Mouse (Mus musculus): Measurements from ENCODE around the gene Xrcc5. TPM values are rescaled to one million over a fixed set of nuclear protein-coding genes. Genes with fewer than 3 reads are reported as not detected.

The Xrcc5 gene
- polyA plus RNA-seq (2015; fragmentation: Nextera tagmentation; extraction: Ambion mirVana) = 36.7 and 39.2 TPM in 2 replicates

GRCm38 (mm10) chr1:72307317-72307798, at the start of gene Xrcc5:
Gene Xrcc5 (plus strand): TSS chr1:72307421.
- under 1% methylated on average over 21 of the region's 21 CpGs for WGBS
- H3K27me3 ChIP-seq (replicated peaks) = no peaks in the 10 kb centered on the region
- ATAC-seq = peak; percentile 99
- H3K4me1 ChIP-seq (replicated peaks) = no peaks in the 10 kb centered on the region
- H3K27ac ChIP-seq = peak within 1 kb of the TSS; percentile 81
- peak within 1 kb of the TSS; percentile 58 for H3K4me3 ChIP-seq (replicated peaks)
- no peaks in the 10 kb centered on the region for H3K9me3 ChIP-seq
- peak within 1 kb of the TSS; percentile 59 for H3K9ac ChIP-seq
- no peaks in the 10 kb centered on the region for H3K36me3 ChIP-seq
- H3K4me2 ChIP-seq (replicated peaks) = peak within 1 kb of the TSS; percentile 69

GRCm38 (mm10) chr1:72263099-72263498, 44.1 kb upstream of the Xrcc5 start:
- H3K27me3 ChIP-seq (replicated peaks) = no peaks in the 10 kb centered on the region
- no peak for ATAC-seq
- no peaks in the 10 kb centered on the region for H3K36me3 ChIP-seq
- no peak overlapping the region for H3K27ac ChIP-seq
- H3K9ac ChIP-seq = no peak overlapping the region
- WGBS = 88% methylated on average over 3 of the region's 3 CpGs
- no peak overlapping the region for H3K4me2 ChIP-seq (replicated peaks)
- H3K4me3 ChIP-seq (replicated peaks) = no peak overlapping the region
- H3K4me1 ChIP-seq (replicated peaks) = no peaks in the 10 kb centered on the region
- no peaks in the 10 kb centered on the region for H3K9me3 ChIP-seq

GRCm38 (mm10) chr1:72278085-72278484, 29.1 kb upstream of the Xrcc5 start:
- H3K27me3 ChIP-seq (replicated peaks) = no peaks in the 10 kb centered on the region
- WGBS = 88% methylated on average over 3 of the region's 3 CpGs
- H3K36me3 ChIP-seq = peaks cover 9% of the 10 kb centered on the region; the same call in 1 of the 2 replicates
- no peaks in the 10 kb centered on the region for H3K9me3 ChIP-seq
- no peak overlapping the region for H3K4me3 ChIP-seq (replicated peaks)
- H3K4me2 ChIP-seq (replicated peaks) = no peak overlapping the region
- H3K9ac ChIP-seq = no peak overlapping the region
- H3K4me1 ChIP-seq (replicated peaks) = no peaks in the 10 kb centered on the region
- ATAC-seq = no peak
- H3K27ac ChIP-seq = no peak overlapping the region

DNA sequence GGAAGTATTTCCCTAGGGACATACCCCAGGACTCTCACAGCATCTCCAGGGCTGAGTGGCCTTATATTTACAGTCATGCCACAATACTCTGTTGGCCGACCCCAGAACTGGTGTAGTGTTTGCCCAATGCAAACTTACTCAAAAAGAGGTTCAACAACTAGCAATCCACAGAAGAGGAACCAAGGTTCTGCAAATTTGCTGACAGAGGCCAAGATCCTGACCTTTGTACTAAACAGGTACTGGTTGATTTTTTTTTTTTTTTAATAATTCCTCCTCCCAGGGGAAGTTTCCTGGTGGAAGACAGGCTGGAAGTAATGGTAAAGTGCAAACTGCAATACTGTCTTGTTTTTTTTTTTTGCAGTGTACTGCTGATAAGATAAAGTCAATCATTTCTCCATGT, 24.6 kb upstream of the Xrcc5 start:
- WGBS = 50% methylated on average over 1 of the region's 1 CpGs
- H3K4me3 ChIP-seq (replicated peaks) = no peak overlapping the region
- no peaks in the 10 kb centered on the region for H3K27me3 ChIP-seq (replicated peaks)
- 0 out of 2 replicates have a peak, but pooled peaks have one; percentile 9 for ATAC-seq
- no peak overlapping the region for H3K9ac ChIP-seq
- H3K36me3 ChIP-seq = no peaks in the 10 kb centered on the region
- H3K4me1 ChIP-seq (replicated peaks) = 0 out of 2 replicates have a peak, but pooled peaks cover 2% of the 10 kb centered on the region
- no peaks in the 10 kb centered on the region for H3K9me3 ChIP-seq
- H3K4me2 ChIP-seq (replicated peaks) = no peak overlapping the region; the same call in 1 of the 2 replicates
- H3K27ac ChIP-seq = no peak overlapping the region

DNA sequence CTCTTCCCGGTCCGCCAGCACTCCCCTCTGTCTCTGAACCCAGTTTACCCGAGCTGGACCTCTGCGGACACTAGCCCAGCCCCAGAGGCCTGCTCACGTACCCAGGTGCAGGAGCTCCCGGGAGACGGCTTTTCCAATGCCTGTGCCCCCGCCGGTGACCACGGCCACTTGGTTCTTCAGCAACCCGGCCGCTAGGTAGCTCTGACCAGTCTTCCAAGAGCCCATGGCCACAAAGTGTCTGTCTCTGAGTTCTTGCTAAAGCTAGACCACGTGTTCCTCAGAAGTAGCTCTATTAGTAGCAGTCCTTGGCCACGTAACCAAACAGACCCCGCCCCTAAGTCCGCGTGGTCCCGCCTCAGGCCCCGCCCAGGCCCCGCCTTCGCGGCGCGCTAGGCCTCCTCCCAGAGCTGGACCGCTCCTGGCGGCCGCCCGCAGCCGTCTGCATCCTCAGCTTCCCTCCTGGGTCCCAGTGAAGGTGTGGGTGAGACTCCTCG, 23.2 kb upstream of the Xrcc5 start, which contains the start of the genes Pecr and Tmem169:
TSS of gene Pecr (minus strand) at position 323 of the 494 bp plus-strand sequence.
TSS of gene Tmem169 (plus strand) at position 378 of the 494 bp plus-strand sequence.
- peak within 1 kb of the TSS; percentile 60 for H3K4me3 ChIP-seq (replicated peaks)
- WGBS = under 1% methylated on average over 30 of the region's 30 CpGs

DNA sequence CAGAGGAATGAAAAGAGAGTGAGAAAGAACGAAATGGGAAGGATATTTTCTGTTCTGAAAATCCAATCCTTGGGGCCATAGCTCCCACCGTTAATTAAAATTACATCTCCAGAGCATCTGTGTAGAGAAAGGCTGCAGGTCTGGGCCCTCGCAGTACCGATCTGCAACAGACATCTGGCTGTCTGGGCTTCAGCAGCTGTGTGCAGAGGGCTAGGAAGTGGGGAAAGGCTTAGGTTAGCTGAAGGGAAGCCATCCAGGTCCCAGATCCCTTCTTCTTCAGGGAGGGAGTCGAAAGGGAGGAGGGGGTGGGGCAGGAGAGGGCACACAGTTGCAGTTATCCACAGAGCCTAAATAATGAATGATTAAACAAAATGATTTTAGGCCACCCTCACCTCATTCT, 22.7 kb upstream of the Xrcc5 start:
- no peaks in the 10 kb centered on the region for H3K36me3 ChIP-seq
- no peaks in the 10 kb centered on the region for H3K9me3 ChIP-seq
- peak overlapping the region; percentile 60; the same call in 1 of the 2 replicates for H3K4me3 ChIP-seq (replicated peaks)
- 7% methylated on average over 5 of the region's 5 CpGs for WGBS
- 0 out of 2 replicates have a peak, but pooled peaks cover 2% of the 10 kb centered on the region for H3K4me1 ChIP-seq (replicated peaks)
- H3K27me3 ChIP-seq (replicated peaks) = no peaks in the 10 kb centered on the region
- peak overlapping the region; percentile 89 for H3K4me2 ChIP-seq (replicated peaks)
- H3K9ac ChIP-seq = 0 out of 2 replicates have a peak overlapping the region, but pooled peaks have one; percentile 70
- H3K27ac ChIP-seq = no peak overlapping the region
- ATAC-seq = peak; percentile 16; the same call in 1 of the 2 replicates

More for the DNA sequence above, 23.2 kb upstream of the Xrcc5 start, which contains the start of the genes Pecr and Tmem169:
- peak within 1 kb of the TSS; percentile 70 for H3K9ac ChIP-seq
- H3K27me3 ChIP-seq (replicated peaks) = no peaks in the 10 kb centered on the region
- peak; percentile 98 for ATAC-seq
- H3K4me1 ChIP-seq (replicated peaks) = 0 out of 2 replicates have a peak, but pooled peaks cover 2% of the 10 kb centered on the region
- H3K36me3 ChIP-seq = no peaks in the 10 kb centered on the region
- no peaks in the 10 kb centered on the region for H3K9me3 ChIP-seq
- peak within 1 kb of the TSS; percentile 89 for H3K4me2 ChIP-seq (replicated peaks)
- H3K27ac ChIP-seq = peak within 1 kb of the TSS; percentile 66

- WGBS = 51% methylated on average over 5 of the region's 5 CpGs
- H3K27ac ChIP-seq = no peak overlapping the region
These were observed 20.3 kb upstream of the Xrcc5 start for GRCm38 (mm10) chr1:72286904-72287303.

DNA sequence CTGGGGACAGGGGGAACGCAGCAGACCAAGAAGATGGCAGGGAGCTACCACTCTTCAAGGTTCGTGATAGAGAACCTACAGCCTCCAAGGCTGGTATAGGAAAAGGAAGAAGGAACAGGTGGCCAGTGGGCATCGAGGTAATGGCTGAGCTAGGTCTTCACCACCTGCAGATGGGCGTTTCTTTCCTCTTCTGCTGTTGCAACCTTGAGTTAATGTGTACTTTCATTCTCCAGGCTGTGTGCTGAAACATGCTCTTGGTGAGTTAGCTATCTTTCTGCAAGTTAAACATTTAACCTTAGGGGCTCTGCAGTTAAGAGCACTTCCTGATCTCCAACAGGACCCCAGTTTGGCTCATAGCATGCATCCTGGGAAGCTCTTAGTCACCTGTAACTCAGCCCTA, 19.3 kb upstream of the Xrcc5 start:
- 77% methylated on average over 4 of the region's 4 CpGs for WGBS
- no peak overlapping the region for H3K4me3 ChIP-seq (replicated peaks)
- H3K27me3 ChIP-seq (replicated peaks) = no peaks in the 10 kb centered on the region
- 0 out of 2 replicates have a peak, but pooled peaks cover 2% of the 10 kb centered on the region for H3K4me1 ChIP-seq (replicated peaks)
- H3K36me3 ChIP-seq = no peaks in the 10 kb centered on the region
- no peak overlapping the region for H3K9ac ChIP-seq
- H3K4me2 ChIP-seq (replicated peaks) = no peak overlapping the region
- peak; percentile 22; the same call in 1 of the 2 replicates for ATAC-seq
- H3K9me3 ChIP-seq = no peaks in the 10 kb centered on the region
- 0 out of 2 replicates have a peak overlapping the region, but pooled peaks have one; percentile 17 for H3K27ac ChIP-seq

More at GRCm38 (mm10) chr1:72286904-72287303, 20.3 kb upstream of the Xrcc5 start:
- Histone ChIP-seq H3K27me3 (replicated peaks) (no peaks in the 10 kb centered on the region), H3K36me3 (no peaks in the 10 kb centered on the region), H3K9ac (no peak overlapping the region), H3K9me3 (no peaks in the 10 kb centered on the region), H3K4me3 (replicated peaks) (no peak overlapping the region), H3K4me2 (replicated peaks) (no peak overlapping the region), H3K4me1 (replicated peaks) (0 out of 2 replicates have a peak, but pooled peaks cover 2% of the 10 kb centered on the region)
- no peak for ATAC-seq

GRCm38 (mm10) chr1:72288527-72289150, 18.6 kb upstream of the Xrcc5 start:
- Histone ChIP-seq H3K27ac (no peak overlapping the region), H3K9me3 (no peaks in the 10 kb centered on the region), H3K27me3 (replicated peaks) (no peaks in the 10 kb centered on the region), H3K36me3 (no peaks in the 10 kb centered on the region), H3K9ac (no peak overlapping the region), H3K4me3 (replicated peaks) (no peak overlapping the region), H3K4me1 (replicated peaks) (0 out of 2 replicates have a peak, but pooled peaks cover 2% of the 10 kb centered on the region), H3K4me2 (replicated peaks) (no peak overlapping the region)
- ATAC-seq = no peak
- WGBS = 88% methylated on average over 4 of the region's 4 CpGs

DNA sequence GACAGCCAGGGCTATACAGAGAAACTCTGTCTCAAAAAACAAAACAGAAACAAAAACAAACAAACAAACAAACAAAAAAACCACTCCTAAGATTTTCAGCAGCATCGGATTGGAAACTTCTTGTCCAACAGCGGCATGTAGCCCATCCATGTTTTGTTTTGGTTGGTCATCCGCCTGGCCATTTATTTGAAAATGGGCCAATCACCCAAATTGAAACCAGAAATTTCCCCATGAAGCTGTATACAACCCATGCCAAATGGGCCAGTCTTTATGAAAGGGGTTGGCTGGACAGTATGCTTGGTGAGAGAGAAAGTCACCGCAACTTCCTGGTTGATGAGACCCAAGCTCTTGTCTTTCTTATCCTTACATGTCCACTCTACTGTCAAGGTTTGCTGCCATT, 16.3 kb upstream of the Xrcc5 start:
- H3K36me3 ChIP-seq = no peaks in the 10 kb centered on the region
- no peak overlapping the region for H3K27ac ChIP-seq
- no peaks in the 10 kb centered on the region for H3K27me3 ChIP-seq (replicated peaks)
- WGBS = 95% methylated on average over 4 of the region's 4 CpGs
- no peaks in the 10 kb centered on the region for H3K9me3 ChIP-seq
- no peaks in the 10 kb centered on the region for H3K4me1 ChIP-seq (replicated peaks)
- no peak overlapping the region for H3K9ac ChIP-seq
- ATAC-seq = no peak
- no peak overlapping the region for H3K4me3 ChIP-seq (replicated peaks)
- no peak overlapping the region for H3K4me2 ChIP-seq (replicated peaks)

GRCm38 (mm10) chr1:72291421-72291820, 15.8 kb upstream of the Xrcc5 start:
- Histone ChIP-seq H3K4me3 (replicated peaks) (no peak overlapping the region), H3K4me2 (replicated peaks) (no peak overlapping the region), H3K9me3 (no peaks in the 10 kb centered on the region), H3K9ac (no peak overlapping the region), H3K4me1 (replicated peaks) (no peaks in the 10 kb centered on the region), H3K27ac (no peak overlapping the region), H3K36me3 (no peaks in the 10 kb centered on the region), H3K27me3 (replicated peaks) (no peaks in the 10 kb centered on the region)
- WGBS = 94% methylated on average over 4 of the region's 4 CpGs
- no peak for ATAC-seq

- H3K4me1 ChIP-seq (replicated peaks) = no peaks in the 10 kb centered on the region
- WGBS = 95% methylated on average over 2 of the region's 2 CpGs
These were observed 15.3 kb upstream of the Xrcc5 start for GRCm38 (mm10) chr1:72291925-72292324.

More at GRCm38 (mm10) chr1:72291925-72292324, 15.3 kb upstream of the Xrcc5 start:
- no peak overlapping the region for H3K27ac ChIP-seq
- H3K4me3 ChIP-seq (replicated peaks) = no peak overlapping the region
- no peak overlapping the region for H3K4me2 ChIP-seq (replicated peaks)
- H3K27me3 ChIP-seq (replicated peaks) = no peaks in the 10 kb centered on the region
- no peak overlapping the region for H3K9ac ChIP-seq
- no peak for ATAC-seq
- no peaks in the 10 kb centered on the region for H3K9me3 ChIP-seq
- H3K36me3 ChIP-seq = no peaks in the 10 kb centered on the region
